Mouse (Mus musculus) MEL (cell line): ENCODE measurements around the gene Nid1. TPM values are rescaled to one million over a fixed set of nuclear protein-coding genes. Genes with fewer than 3 reads are reported as not detected.
A peak's percentile ranks its signal among the peaks of the same experiment; 100 is the strongest.

Experiments
- DNase-seq: peaks from one replicate; pipeline ENCODE4 v3.0.0; 2011; ENCODE audit warnings: low read depth, low spot score
- H3K27ac ChIP-seq: 2 replicates; pipeline ENCODE4 v1.5.1; 2012; ENCODE audit warnings: low read depth, mild to moderate bottlenecking, control low read depth, low read length, moderate library complexity; ENCODE audit not compliant: control insufficient read depth
- H3K27me3 ChIP-seq, 2 experiments: fragments of 150-350 bp in 1 of 2; sonication (generic) in 1 of 2; 2 replicates each; pipeline ENCODE4 v1.6.1; 2012; ENCODE audit warnings: low read length in 2 of 2, mild to moderate bottlenecking in 2 of 2, improper control_type of control experiment in 1 of 2, moderate library complexity in 1 of 2; ENCODE audit not compliant: insufficient read depth in 2 of 2, control insufficient read depth in 1 of 2
- H3K36me3 ChIP-seq, 2 experiments: 2 replicates each; pipeline ENCODE4 v1.6.1; 2012 to 2014; ENCODE audit warnings: low read length in 2 of 2, improper control_type of control experiment in 1 of 2, inconsistent platforms in 1 of 2, mild to moderate bottlenecking in 1 of 2; ENCODE audit not compliant: insufficient read depth in 2 of 2, control insufficient read depth in 1 of 2
- H3K4me1 ChIP-seq, 2 experiments: fragments of 150-350 bp in 1 of 2; sonication (generic) in 1 of 2; 2 replicates each; pipeline ENCODE4 v1.6.1; 2012; ENCODE audit warnings: low read length in 2 of 2, improper control_type of control experiment in 1 of 2, mild to moderate bottlenecking in 1 of 2; ENCODE audit not compliant: insufficient read depth in 2 of 2, control insufficient read depth in 1 of 2
- H3K4me3 ChIP-seq, 2 experiments: fragments of 150-350 bp in 1 of 2; sonication (generic) in 1 of 2; 2 replicates each; pipeline ENCODE4 v1.5.1; 2012; ENCODE audit warnings: low read depth in 2 of 2, low read length in 2 of 2, mild to moderate bottlenecking in 2 of 2, moderate library complexity in 2 of 2, control low read depth in 1 of 2, improper control_type of control experiment in 1 of 2; ENCODE audit not compliant: control insufficient read depth in 1 of 2, insufficient read depth in 1 of 2
- H3K79me2 ChIP-seq: 2 replicates; pipeline ENCODE4 v1.6.1; 2012; ENCODE audit warnings: mild to moderate bottlenecking, low read length, moderate library complexity; ENCODE audit not compliant: control insufficient read depth, poor library complexity, insufficient read depth
- H3K9ac ChIP-seq: 2 replicates; pipeline ENCODE4 v1.6.1; 2012; ENCODE audit warnings: low read depth, mild to moderate bottlenecking, control low read depth, low read length, moderate library complexity; ENCODE audit not compliant: control insufficient read depth, poor library complexity, severe bottlenecking
- H3K9me3 ChIP-seq: fragments of 150-350 bp; sonication (generic); replicated peaks from 2 replicates; pipeline ENCODE4 v1.6.1; 2012; ENCODE audit warnings: mild to moderate bottlenecking, low read length, improper control_type of control experiment, moderate library complexity; ENCODE audit not compliant: insufficient read depth
- BHLHE40 ChIP-seq: IDR thresholded peaks from 2 replicates; pipeline ENCODE4 v1.6.1; 2012; ENCODE audit warnings: low read depth, mild to moderate bottlenecking, inconsistent platforms, low read length, improper control_type of control experiment, borderline replicate concordance
- CTCF ChIP-seq, 3 experiments: IDR thresholded peaks in 2 of 3; conservative IDR thresholded peaks in 1 of 3; 2 replicates each; pipeline ENCODE4 v1.5.1; 2011 to 2012; ENCODE audit warnings: low read length in 3 of 3, low read depth in 2 of 3, mild to moderate bottlenecking in 2 of 3, improper control_type of control experiment in 1 of 3, inconsistent platforms in 1 of 3, mixed read lengths in 1 of 3, moderate library complexity in 1 of 3; ENCODE audit not compliant: control insufficient read depth in 1 of 3, insufficient read depth in 1 of 3, poor library complexity in 1 of 3, severe bottlenecking in 1 of 3
- ELF1 ChIP-seq: IDR thresholded peaks from 2 replicates; pipeline ENCODE4 v1.6.1; 2014; ENCODE audit warnings: low read depth, mild to moderate bottlenecking, inconsistent platforms, low read length, improper control_type of control experiment, moderate library complexity
- EP300 ChIP-seq, 2 experiments: IDR thresholded peaks; 2 replicates each; pipeline ENCODE4 v1.6.1; 2011; ENCODE audit warnings: improper control_type of control experiment in 2 of 2, low read length in 2 of 2, low read depth in 1 of 2, mild to moderate bottlenecking in 1 of 2
- ETS1 ChIP-seq: IDR thresholded peaks from 2 replicates; pipeline ENCODE4 v1.6.1; 2012; ENCODE audit warnings: low read depth, mild to moderate bottlenecking, inconsistent platforms, low read length, improper control_type of control experiment, moderate library complexity
- GATA1 ChIP-seq: IDR thresholded peaks from 2 replicates; pipeline ENCODE4 v1.6.1; 2011; ENCODE audit warnings: low read depth, low read length, improper control_type of control experiment
- HCFC1 ChIP-seq: IDR thresholded peaks from 2 replicates; pipeline ENCODE4 v1.6.1; 2012; ENCODE audit warnings: low read depth, mild to moderate bottlenecking, inconsistent platforms, low read length, improper control_type of control experiment, moderate library complexity
- JUND ChIP-seq: IDR thresholded peaks from 2 replicates; pipeline ENCODE4 v1.6.1; 2011; ENCODE audit warnings: low read depth, mild to moderate bottlenecking, improper control_type of control experiment, low read length
- MAFK ChIP-seq: IDR thresholded peaks from 2 replicates; pipeline ENCODE4 v1.6.1; 2011; ENCODE audit warnings: low read depth, mild to moderate bottlenecking, low read length, improper control_type of control experiment, borderline replicate concordance
- MAZ ChIP-seq: IDR thresholded peaks from 2 replicates; pipeline ENCODE4 v1.6.1; 2012; ENCODE audit warnings: low read depth, mild to moderate bottlenecking, inconsistent platforms, low read length, improper control_type of control experiment
- MEF2A ChIP-seq: IDR thresholded peaks from 2 replicates; pipeline ENCODE4 v1.6.1; 2014; ENCODE audit warnings: low read depth, mild to moderate bottlenecking, inconsistent platforms, low read length, improper control_type of control experiment; ENCODE audit not compliant: poor library complexity, insufficient replicate concordance, severe bottlenecking; ENCODE audit errors: extremely low read depth
- MYB ChIP-seq: IDR thresholded peaks from 2 replicates; pipeline ENCODE4 v1.6.1; 2011; ENCODE audit warnings: mild to moderate bottlenecking, low read depth, low read length, improper control_type of control experiment
- MYC ChIP-seq: IDR thresholded peaks from 2 replicates; pipeline ENCODE4 v1.6.1; 2011; ENCODE audit warnings: low read depth, mild to moderate bottlenecking, low read length, improper control_type of control experiment, moderate library complexity
- POLR2AphosphoS2 ChIP-seq: IDR thresholded peaks from 2 replicates; pipeline ENCODE4 v1.6.1; 2011; ENCODE audit warnings: low read length, improper control_type of control experiment
- RCOR1 ChIP-seq: IDR thresholded peaks from 2 replicates; pipeline ENCODE4 v1.6.1; 2012; ENCODE audit warnings: low read depth, mild to moderate bottlenecking, inconsistent platforms, low read length, improper control_type of control experiment
- SIN3A ChIP-seq: IDR thresholded peaks from 2 replicates; pipeline ENCODE4 v1.6.1; 2012; ENCODE audit warnings: low read length, improper control_type of control experiment, inconsistent platforms
- SMC3 ChIP-seq: IDR thresholded peaks from 2 replicates; pipeline ENCODE4 v1.6.1; 2011; ENCODE audit warnings: low read depth, low read length, improper control_type of control experiment
- TBP ChIP-seq: IDR thresholded peaks from 2 replicates; pipeline ENCODE4 v1.8.0; 2011; ENCODE audit warnings: low read depth, low read length, improper control_type of control experiment
- USF1 ChIP-seq: IDR thresholded peaks from 2 replicates; pipeline ENCODE4 v1.6.1; 2014; ENCODE audit warnings: low read depth, mild to moderate bottlenecking, inconsistent platforms, low read length, improper control_type of control experiment, moderate library complexity
- USF2 ChIP-seq, 2 experiments: IDR thresholded peaks; 2 replicates each; pipeline ENCODE4 v1.6.1; 2011 to 2012; ENCODE audit warnings: improper control_type of control experiment in 2 of 2, low read length in 2 of 2, borderline replicate concordance in 1 of 2, inconsistent platforms in 1 of 2, low read depth in 1 of 2, mild to moderate bottlenecking in 1 of 2; ENCODE audit not compliant: insufficient read depth in 1 of 2
- ZC3H11A ChIP-seq: IDR thresholded peaks from 2 replicates; pipeline ENCODE4 v1.6.1; 2012; ENCODE audit warnings: low read depth, mild to moderate bottlenecking, inconsistent platforms, low read length, improper control_type of control experiment
- ZMIZ1 ChIP-seq: IDR thresholded peaks from 2 replicates; pipeline ENCODE4 v1.6.1; 2012; ENCODE audit warnings: low read depth, mild to moderate bottlenecking, inconsistent platforms, low read length, improper control_type of control experiment, moderate library complexity
- ZNF384 ChIP-seq: IDR thresholded peaks from 2 replicates; pipeline ENCODE4 v1.6.1; 2012; ENCODE audit warnings: low read depth, mild to moderate bottlenecking, inconsistent platforms, low read length, improper control_type of control experiment
- polyA plus RNA-seq, 2 experiments: library from polyadenylated mRNA; stranded (reverse) in 1 of 2; unstranded in 1 of 2; fragments of >175 nt in 1 of 2; fragments of >200 nt in 1 of 2; gene quantifications; 2 replicates each; pipeline versions ENCODE4 v1.2.1 to v1.2.4; 2012; ENCODE audit warnings: low replicate concordance in 2 of 2, low read depth in 1 of 2; ENCODE audit not compliant: insufficient read length in 2 of 2, insufficient read depth in 1 of 2, missing spikeins in 1 of 2
- total RNA-seq: library from RNA; depleted of rRNA; stranded (reverse); fragments of 300-350 nt; gene quantifications from 2 replicates; pipeline ENCODE4 v1.2.3, GENCODE M21; 2012

The Nid1 gene
- total and polyA plus RNA-seq, 3 experiments = not detected

GRCm38 (mm10) chr13:13520436-13520835 lies 83.1 kb downstream of the Nid1 start:
- Histone ChIP-seq H3K4me1 (peaks cover 0 to 13% of the 10 kb centered on the region in 2 experiments; a peak in 3 of 4 replicates), H3K36me3 (peaks cover 0 to 8% of the 10 kb centered on the region in 2 experiments; a peak in 2 of 4 replicates), H3K9me3 (no peaks in the 10 kb centered on the region), H3K27me3 (no peaks in the 10 kb centered on the region), H3K9ac (no peak overlapping the region), H3K79me2 (no peaks in the 10 kb centered on the region), H3K27ac (no peak overlapping the region), H3K4me3 (no peak overlapping the region)
- TF ChIP-seq TBP (no peak), MEF2A (no peak), ZMIZ1 (no peak), ZC3H11A (no peak), MYC (no peak)
- no peak for DNase-seq

GRCm38 (mm10) chr13:13523625-13524584 lies 86.6 kb downstream of the Nid1 start:
- DNase-seq = peak; percentile 65
- TF ChIP-seq BHLHE40 (no peak), GATA1 (no peak), ZNF384 (peak; percentile 88), SMC3 (no peak), SIN3A (no peak), USF2 (IDR thresholded peaks at IDR 0.05; ENCODE audit: borderline replicate concordance in 1 of 2, insufficient read depth in 1 of 2, low read depth in 1 of 2, low read length in 2 of 2) (no peak), JUND (no peak), ZC3H11A (no peak), RCOR1 (no peak), CTCF (IDR thresholded peaks at IDR 0.05 in 2 of 3, conservative IDR thresholded peaks at IDR 0.05 in 1 of 3; ENCODE audit: control insufficient read depth in 1 of 3, insufficient read depth in 1 of 3, low read depth in 2 of 3, low read length in 3 of 3, poor library complexity in 1 of 3, severe bottlenecking in 1 of 3) (no peak), EP300 (IDR thresholded peaks at IDR 0.05; ENCODE audit: low read depth in 1 of 2, low read length in 2 of 2) (peak in 1 of 2 experiments; percentile 22; a peak in 1 of 4 replicates), MYB (no peak), ELF1 (no peak), ETS1 (0 out of 2 replicates have a peak, but pooled peaks have one; percentile 11), HCFC1 (no peak), MAFK (no peak), USF1 (no peak), MAZ (no peak), POLR2AphosphoS2 (no peak)
- TF ChIP-seq, all 39 proteins: peak for 3
- 0 out of 2 replicates have a peak overlapping the region, but pooled peaks have one; percentile 5 for H3K27ac ChIP-seq

More at GRCm38 (mm10) chr13:13523625-13524584, 86.6 kb downstream of the Nid1 start:
- no peaks in the 10 kb centered on the region for H3K27me3 ChIP-seq
- no peak overlapping the region for H3K4me3 ChIP-seq
- H3K9ac ChIP-seq = no peak overlapping the region
- H3K4me1 ChIP-seq = peaks cover 0 to 13% of the 10 kb centered on the region in 2 experiments; a peak in 3 of 4 replicates
- H3K36me3 ChIP-seq = peaks cover 0 to 8% of the 10 kb centered on the region in 2 experiments; a peak in 2 of 4 replicates
- no peaks in the 10 kb centered on the region for H3K9me3 ChIP-seq
- no peaks in the 10 kb centered on the region for H3K79me2 ChIP-seq
